9 mouse cellular contexts compared by ENCODE assay signal in the genomic region with DNA sequence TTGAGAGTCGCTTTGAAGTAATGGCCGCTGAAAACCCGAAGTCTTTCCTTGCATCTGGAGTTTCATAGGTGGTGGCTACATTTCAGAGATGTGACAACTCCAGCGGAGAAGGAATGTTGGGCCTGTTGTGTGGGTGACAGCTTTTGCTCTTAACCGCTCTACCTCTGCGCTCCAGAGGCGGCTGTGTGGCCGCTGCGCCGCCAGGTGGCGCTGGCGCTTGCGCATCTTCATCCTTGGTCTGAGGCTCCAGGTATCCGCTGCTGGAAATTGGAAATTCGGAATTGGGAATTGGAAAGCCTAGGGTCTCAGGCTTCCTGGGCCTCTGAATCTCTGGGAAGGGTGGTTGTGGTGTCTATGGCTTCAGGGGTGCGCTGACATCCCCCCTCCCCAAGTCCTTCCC.
DNase-seq lines count a peak whose midpoint lies in the region; ATAC-seq and TF ChIP-seq lines count a peak whose summit lies in the region.
"Had no signal": no experiment of that assay in that cellular context is flagged by ENCODE, and none has a peak within 500 bp of the region (broad histone marks: within the 10 kb centered on the region; RNA-seq: fewer than 3 reads in every experiment).

No protein-coding gene starts in this region.

- H3K4me3 ChIP-seq in hindbrain, embryonic 10.5 days: no peak overlapping the region
- no peak overlapping the region for H3K4me3 ChIP-seq in hindbrain, embryonic 12.5 days
- no peak overlapping the region for H3K4me3 ChIP-seq in gastrocnemius, adult 2 months
- H3K4me3 ChIP-seq in left cerebral cortex, adult 2 months: no peak overlapping the region
- H3K4me3 ChIP-seq in midbrain, embryonic 15.5 days: no peak overlapping the region
- H3K4me3 ChIP-seq: lung, embryonic 15.5 days had no signal

- H3K27ac ChIP-seq in hindbrain, embryonic 10.5 days: no peak overlapping the region
- no peak overlapping the region for H3K27ac ChIP-seq in hindbrain, embryonic 12.5 days
- no peak overlapping the region for H3K27ac ChIP-seq in gastrocnemius, adult 2 months
- no peak overlapping the region for H3K27ac ChIP-seq in left cerebral cortex, adult 2 months
- no peak overlapping the region for H3K27ac ChIP-seq in midbrain, embryonic 15.5 days
- H3K27ac ChIP-seq: lung, embryonic 15.5 days had no signal

- H3K27me3 ChIP-seq in hindbrain, embryonic 10.5 days (ENCODE audit: insufficient read depth, poor library complexity, severe bottlenecking): peaks cover 8% of the 10 kb centered on the region
- H3K27me3 ChIP-seq in hindbrain, embryonic 12.5 days: peaks cover 29% of the 10 kb centered on the region
- peaks cover 10% of the 10 kb centered on the region for H3K27me3 ChIP-seq in Patski
- H3K27me3 ChIP-seq in midbrain, embryonic 15.5 days (replicated peaks): no peaks in the 10 kb centered on the region

- TF ChIP-seq CTCF in Patski (IDR thresholded peaks at IDR 0.05): peak; percentile 97
- TF ChIP-seq CTCF in gastrocnemius, adult 2 months (IDR thresholded peaks at IDR 0.05): peak; percentile 93
- peak; percentile 98 for TF ChIP-seq CTCF in left cerebral cortex, adult 2 months (IDR thresholded peaks at IDR 0.05)

- no peak for ATAC-seq in hindbrain, embryonic 12.5 days (ENCODE audit: low FRiP score)
- no peak for ATAC-seq in Patski
- peak; percentile 70; the same call in 1 of the 2 replicates for ATAC-seq in midbrain, embryonic 15.5 days (replicated peaks)

- no peak overlapping the region for H3K9ac ChIP-seq in hindbrain, embryonic 12.5 days
- no peak overlapping the region for H3K9ac ChIP-seq in midbrain, embryonic 15.5 days
- H3K9ac ChIP-seq: lung, embryonic 15.5 days had no signal

- WGBS in hindbrain, embryonic 10.5 days: 6% methylated on average over 16 of the region's 16 CpGs
- WGBS in hindbrain, embryonic 12.5 days: 7% methylated on average over 16 of the region's 16 CpGs
- 4% methylated on average over 16 of the region's 16 CpGs for WGBS in midbrain, embryonic 15.5 days

- in situ Hi-C loops in Patski (cut with MboI; ENCODE audit: low pct_unique_long_range_greater_than_20kb): no loop called here

- POLR2A ChIA-PET in Patski (lab: Charles Lee): interaction anchor here (0.6 to 1.2 kb wide), 2 partner anchors 72 to 729 kb away, joined by 3 read pairs; no protein-coding TSS in a partner anchor

- no peak overlapping the region for H3K4me2 ChIP-seq in hindbrain, embryonic 12.5 days (replicated peaks)
- H3K4me2 ChIP-seq in midbrain, embryonic 15.5 days: no peak overlapping the region
- H3K4me2 ChIP-seq: lung, embryonic 15.5 days had no signal

- intact Hi-C loops in gastrocnemius, adult 2 months (cut with DNase I): loop anchor here (10.0 kb wide), 1 partner anchor 557 kb away; no protein-coding TSS in a partner anchor
- intact Hi-C loops in left cerebral cortex, adult 2 months (cut with DNase I): loop anchor here (1.0 to 5.0 kb wide), 3 partner anchors 209 to 557 kb away; a partner anchor contains a TSS

- peak; percentile 69 for DNase-seq in hindbrain, embryonic 10.5 days (ENCODE audit: low spot score)
- no peak for DNase-seq in Patski (ENCODE audit: low read depth, low spot score)
- DNase-seq in cerebellum, postnatal 4 days (ENCODE audit: low spot score in 2 of 2): peak; percentile 61 to 84
- DNase-seq in gastrocnemius, adult 2 months: peak; percentile 62
- peak; percentile 80 to 90 for DNase-seq in left cerebral cortex, adult 2 months (ENCODE audit: extremely low spot score in 1 of 2, low spot score in 2 of 2)
- peak; percentile 32 for DNase-seq in urinary bladder, adult 2 months (ENCODE audit: low spot score)

- no peaks in the 10 kb centered on the region for H3K4me1 ChIP-seq in hindbrain, embryonic 10.5 days (replicated peaks)
- no peaks in the 10 kb centered on the region; the same call in 1 of the 2 replicates for H3K4me1 ChIP-seq in hindbrain, embryonic 12.5 days
- no peaks in the 10 kb centered on the region for H3K4me1 ChIP-seq in midbrain, embryonic 15.5 days
- H3K4me1 ChIP-seq: lung, embryonic 15.5 days had no signal

- H3K9me3 ChIP-seq in hindbrain, embryonic 10.5 days: no peaks in the 10 kb centered on the region
- H3K9me3 ChIP-seq in hindbrain, embryonic 12.5 days (replicated peaks): no peaks in the 10 kb centered on the region; the same call in 1 of the 2 replicates
- no peaks in the 10 kb centered on the region for H3K9me3 ChIP-seq in midbrain, embryonic 15.5 days
- H3K9me3 ChIP-seq: lung, embryonic 15.5 days had no signal

- no peaks in the 10 kb centered on the region for H3K36me3 ChIP-seq in hindbrain, embryonic 10.5 days
- H3K36me3 ChIP-seq in hindbrain, embryonic 12.5 days: no peaks in the 10 kb centered on the region
- no peaks in the 10 kb centered on the region for H3K36me3 ChIP-seq in midbrain, embryonic 15.5 days (replicated peaks)
- H3K36me3 ChIP-seq: lung, embryonic 15.5 days had no signal

- CTCF ChIA-PET in Patski (lab: Charles Lee): interaction anchor here (0.8 to 2.3 kb wide), 3 partner anchors 9 to 137 kb away, joined by 3 to 6 read pairs (median 5); no protein-coding TSS in a partner anchor
